Mouse (Mus musculus) hindbrain, embryonic 13.5 days (tissue): Measurements from ENCODE around the gene S1pr4. TPM values are rescaled to one million over a fixed set of nuclear protein-coding genes. Genes with fewer than 3 reads are reported as not detected.

ENCODE experiments used
- ATAC-seq: fragments of 200-750 bp; cut with Nextera tagmentation; 2 replicates; pipeline ENCODE4 v1.8.0; 2017; ENCODE audit warnings: moderate TSS enrichment; ENCODE audit not compliant: low FRiP score
- H3K27ac ChIP-seq: fragments of 300-500 bp; sonication (generic); 2 replicates; pipeline ENCODE4 v1.5.1; 2015; ENCODE audit warnings: inconsistent platforms, mild to moderate bottlenecking, moderate library complexity
- H3K27me3 ChIP-seq: fragments of 300-500 bp; sonication (generic); 2 replicates; pipeline ENCODE4 v1.6.1; 2015; ENCODE audit warnings: mild to moderate bottlenecking, inconsistent platforms
- H3K36me3 ChIP-seq: fragments of 300-500 bp; sonication (generic); 2 replicates; pipeline ENCODE4 v1.6.1; 2015; ENCODE audit warnings: mild to moderate bottlenecking, inconsistent platforms
- H3K4me1 ChIP-seq: fragments of 300-500 bp; sonication (generic); replicated peaks from 2 replicates; pipeline ENCODE4 v1.6.1; 2015; ENCODE audit warnings: inconsistent platforms
- H3K4me2 ChIP-seq: fragments of 300-500 bp; sonication (generic); 2 replicates; pipeline ENCODE4 v1.6.1; 2015; ENCODE audit warnings: inconsistent platforms, mild to moderate bottlenecking, moderate library complexity
- H3K4me3 ChIP-seq: fragments of 300-500 bp; sonication (generic); 2 replicates; pipeline ENCODE4 v1.5.1; 2015; ENCODE audit warnings: mild to moderate bottlenecking, inconsistent platforms
- H3K9ac ChIP-seq: fragments of 300-500 bp; sonication (generic); 2 replicates; pipeline ENCODE4 v1.6.1; 2015; ENCODE audit warnings: mild to moderate bottlenecking, inconsistent platforms
- H3K9me3 ChIP-seq: fragments of 300-500 bp; sonication (generic); 2 replicates; pipeline ENCODE4 v1.6.1; 2016; ENCODE audit warnings: inconsistent platforms
- WGBS: fragments of 180-500 bp; shearing (Covaris S2); methylation state at CpG from one replicate; pipeline ENCODE4 v1.1.7; 2015; 5-methylcytosine and 5-hydroxymethylcytosine counted together
- polyA plus RNA-seq: library from polyadenylated mRNA; unstranded; fragments of >200 nt; fragmentation: Nextera tagmentation; extraction: Ambion mirVana; gene quantifications from 2 replicates; pipeline ENCODE4 v1.2.1, GENCODE M21; 2015

Gene S1pr4
- polyA plus RNA-seq, 1 experiment from 2014 or later, result 0.95 TPM

- ATAC-seq, result no peak
- no peak overlapping the region for H3K4me2 ChIP-seq
- H3K27me3 ChIP-seq, result peaks cover 49% of the 10 kb centered on the region
- H3K36me3 ChIP-seq, result peaks cover 46% of the 10 kb centered on the region
- WGBS, result 77% methylated on average over 5 of the region's 5 CpGs
- no peak overlapping the region for H3K27ac ChIP-seq
- H3K9me3 ChIP-seq, result no peaks in the 10 kb centered on the region
- H3K4me3 ChIP-seq, result no peak overlapping the region
- H3K4me1 ChIP-seq, result peaks cover 46% of the 10 kb centered on the region
- peak overlapping the region; percentile 24; the same call in 1 of the 2 replicates for H3K9ac ChIP-seq
Measured at GRCm38 (mm10) chr10:81469253-81469652, 30.7 kb downstream of the S1pr4 start.

DNA sequence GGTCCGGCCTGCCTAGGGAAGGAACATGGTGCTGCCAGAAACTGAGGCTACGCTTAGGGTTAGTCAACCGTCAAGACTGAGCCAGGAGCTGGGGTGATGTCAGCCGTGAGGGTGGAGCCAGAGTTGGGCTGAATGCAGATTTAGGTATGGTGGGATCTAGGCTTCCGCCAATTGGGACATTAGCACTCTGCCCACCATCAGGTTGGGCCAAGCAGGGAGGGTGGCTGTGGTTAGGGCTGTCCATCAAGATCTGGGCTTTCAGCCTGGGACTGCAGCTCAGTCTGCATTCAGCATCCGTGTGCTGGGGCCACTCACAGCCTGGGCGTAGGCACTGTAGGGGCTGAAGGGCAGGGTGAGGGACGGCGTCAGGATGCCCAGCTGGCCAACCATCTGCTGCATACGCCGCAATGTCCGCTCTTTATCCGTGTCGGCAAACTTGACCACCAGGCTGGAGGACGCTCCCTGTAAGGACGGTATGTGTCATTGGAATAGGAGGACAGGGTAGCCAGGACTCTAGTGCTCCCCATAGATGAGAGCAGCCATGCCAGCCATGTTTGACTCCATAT lies 32.2 kb downstream of the S1pr4 start:
- Histone ChIP-seq H3K4me3 (no peak overlapping the region), H3K36me3 (peaks cover 58% of the 10 kb centered on the region), H3K9ac (no peak overlapping the region), H3K27me3 (peaks cover 61% of the 10 kb centered on the region), H3K4me1 (peaks cover 41% of the 10 kb centered on the region), H3K27ac (no peak overlapping the region), H3K9me3 (no peaks in the 10 kb centered on the region), H3K4me2 (no peak overlapping the region)
- WGBS, result 84% methylated on average over 16 of the region's 16 CpGs
- no peak for ATAC-seq

DNA sequence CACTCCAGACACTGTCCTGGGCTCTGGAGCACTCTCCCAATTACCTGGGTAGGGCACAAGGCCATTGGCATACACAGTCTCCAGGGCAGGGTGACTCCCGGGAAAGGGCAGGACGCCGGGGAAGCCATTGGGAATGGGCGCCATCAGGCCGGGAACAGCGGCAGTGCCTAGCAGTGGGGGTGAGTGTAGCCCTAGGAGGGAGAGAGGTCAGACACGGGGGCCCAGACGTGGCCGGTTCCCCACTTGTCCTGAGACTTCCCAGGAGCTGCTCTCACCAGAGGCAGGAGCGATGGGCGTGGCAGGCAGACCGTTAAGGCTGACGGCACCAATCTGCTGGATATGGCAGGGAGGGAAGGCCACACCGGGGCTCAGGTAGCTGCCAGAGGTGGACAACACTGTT lies 33.1 kb downstream of the S1pr4 start:
- no peak for ATAC-seq
- Histone ChIP-seq H3K4me1 (peaks cover 32% of the 10 kb centered on the region), H3K4me3 (no peak overlapping the region), H3K36me3 (peaks cover 67% of the 10 kb centered on the region), H3K9ac (no peak overlapping the region), H3K4me2 (no peak overlapping the region), H3K9me3 (no peaks in the 10 kb centered on the region), H3K27me3 (peaks cover 70% of the 10 kb centered on the region), H3K27ac (no peak overlapping the region)
- WGBS, result 73% methylated on average over 14 of the region's 14 CpGs

GRCm38 (mm10) chr10:81466066-81466465 lies 33.9 kb downstream of the S1pr4 start:
- peaks cover 26% of the 10 kb centered on the region for H3K4me1 ChIP-seq
- H3K27me3 ChIP-seq, result peaks cover 78% of the 10 kb centered on the region
- no peak overlapping the region for H3K9ac ChIP-seq
- no peaks in the 10 kb centered on the region for H3K9me3 ChIP-seq
- WGBS, result 75% methylated on average over 2 of the region's 2 CpGs
- H3K4me3 ChIP-seq, result no peak overlapping the region
- no peak overlapping the region for H3K4me2 ChIP-seq
- no peak overlapping the region for H3K27ac ChIP-seq
- no peak for ATAC-seq
- H3K36me3 ChIP-seq, result peaks cover 73% of the 10 kb centered on the region

DNA sequence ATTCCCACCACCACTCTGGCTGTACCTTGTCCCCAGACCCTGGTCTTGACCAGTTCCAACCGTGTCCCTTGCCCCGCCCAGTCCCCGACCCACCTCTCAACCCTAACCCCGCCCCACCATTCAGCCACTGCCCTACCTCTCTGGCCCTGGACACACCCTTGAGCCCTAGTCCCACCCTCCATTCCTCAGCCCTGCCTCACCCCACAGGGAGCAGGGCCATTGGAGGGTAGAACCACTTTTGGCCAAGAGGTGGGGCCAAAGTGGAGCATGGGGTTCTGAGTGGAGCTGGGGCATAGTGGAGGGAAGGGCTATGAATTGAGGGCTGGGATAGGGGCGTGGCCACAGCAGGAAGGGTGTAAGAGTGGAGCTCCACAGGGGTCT lies 34.7 kb downstream of the S1pr4 start:
- Histone ChIP-seq H3K27me3 (peaks cover 83% of the 10 kb centered on the region), H3K36me3 (peaks cover 70% of the 10 kb centered on the region), H3K4me1 (peaks cover 18% of the 10 kb centered on the region), H3K27ac (no peak overlapping the region), H3K4me3 (no peak overlapping the region), H3K9me3 (no peaks in the 10 kb centered on the region), H3K9ac (no peak overlapping the region), H3K4me2 (no peak overlapping the region)
- ATAC-seq, result peak; percentile 23
- WGBS, result 0% methylated on average over 5 of the region's 5 CpGs

DNA sequence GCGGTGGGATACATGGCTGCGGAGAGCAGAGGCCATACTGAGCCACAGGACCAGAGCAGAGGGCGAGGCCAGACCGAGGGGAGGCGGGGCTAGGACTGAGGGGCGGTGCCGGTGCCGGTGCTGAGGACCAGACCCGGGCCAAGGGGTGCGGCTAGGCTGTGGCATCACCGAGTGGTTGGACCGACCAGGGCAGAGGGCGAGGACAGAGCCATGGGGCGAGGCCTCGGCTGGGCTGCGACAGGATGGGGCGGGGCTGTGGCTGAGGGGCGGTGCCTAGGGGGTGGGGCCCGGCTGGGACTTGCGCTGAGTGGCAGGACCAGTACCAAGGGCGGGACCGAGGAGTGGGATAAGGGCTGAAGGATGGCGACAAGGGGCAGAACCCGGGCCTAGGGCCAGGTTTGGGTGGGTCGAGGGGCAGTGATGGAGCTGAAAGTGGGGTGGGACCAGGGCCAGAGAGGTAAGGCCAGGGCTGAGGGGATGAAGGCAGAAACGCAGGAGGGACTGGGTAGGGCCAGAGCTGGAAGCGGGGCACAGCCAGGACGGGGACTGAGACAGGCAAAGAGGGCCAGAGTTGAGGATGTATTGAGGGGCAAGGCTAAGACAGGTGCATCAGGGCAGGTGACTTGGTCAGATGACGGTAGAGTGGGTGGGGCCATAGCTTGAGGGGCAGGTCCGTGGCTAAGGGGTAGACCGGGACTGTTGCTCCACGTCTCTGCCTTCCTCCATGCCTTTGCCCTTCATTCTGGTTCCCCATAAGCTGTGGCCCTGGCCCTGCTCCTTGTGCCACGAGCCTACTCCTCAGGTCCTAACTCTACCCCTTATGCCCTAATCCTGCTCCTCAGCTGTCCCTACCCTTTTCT lies 35.3 kb downstream of the S1pr4 start:
- Histone ChIP-seq H3K9ac (peak overlapping the region; percentile 24; the same call in 1 of the 2 replicates), H3K9me3 (no peaks in the 10 kb centered on the region), H3K27ac (no peak overlapping the region), H3K4me2 (peak overlapping the region; percentile 50), H3K27me3 (peaks cover 89% of the 10 kb centered on the region), H3K36me3 (peaks cover 70% of the 10 kb centered on the region), H3K4me1 (peaks cover 18% of the 10 kb centered on the region), H3K4me3 (peak overlapping the region; percentile 31)
- WGBS, result 4% methylated on average over 33 of the region's 33 CpGs
- ATAC-seq, result peak; percentile 60

GRCm38 (mm10) chr10:81463531-81463930 lies 36.4 kb downstream of the S1pr4 start:
- H3K27me3 ChIP-seq, result peaks cover 91% of the 10 kb centered on the region
- ATAC-seq, result no peak

DNA sequence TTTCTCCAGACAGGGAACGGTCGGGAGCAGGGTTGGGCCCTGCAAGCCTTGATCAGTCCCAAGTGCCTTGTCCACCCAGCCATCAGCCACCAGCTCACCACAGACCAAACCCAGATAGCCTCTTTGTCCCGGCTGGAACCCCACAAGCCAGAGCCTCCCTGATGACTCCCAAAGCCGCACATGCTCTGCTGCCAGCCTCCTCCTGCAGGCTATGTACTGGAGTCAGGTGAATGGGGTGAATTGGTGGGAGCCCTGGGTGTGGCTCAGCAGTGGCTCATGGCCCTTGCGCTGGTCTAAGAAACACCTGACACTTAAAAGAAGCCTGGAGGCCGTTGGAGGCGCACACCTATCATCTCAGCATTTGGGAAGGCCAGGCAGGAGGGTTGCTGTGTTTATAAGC lies 37.0 kb downstream of the S1pr4 start:
- no peaks in the 10 kb centered on the region for H3K9me3 ChIP-seq
- H3K4me1 ChIP-seq, result peaks cover 18% of the 10 kb centered on the region
- no peak for ATAC-seq
- no peak overlapping the region for H3K4me2 ChIP-seq
- no peak overlapping the region for H3K27ac ChIP-seq
- peaks cover 95% of the 10 kb centered on the region for H3K27me3 ChIP-seq
- 81% methylated on average over 7 of the region's 7 CpGs for WGBS
- no peak overlapping the region for H3K4me3 ChIP-seq
- no peak overlapping the region for H3K9ac ChIP-seq
- peaks cover 55% of the 10 kb centered on the region for H3K36me3 ChIP-seq

More at GRCm38 (mm10) chr10:81463531-81463930, 36.4 kb downstream of the S1pr4 start:
- Histone ChIP-seq H3K9ac (no peak overlapping the region), H3K9me3 (no peaks in the 10 kb centered on the region), H3K27ac (no peak overlapping the region), H3K36me3 (peaks cover 61% of the 10 kb centered on the region), H3K4me3 (no peak overlapping the region), H3K4me1 (peaks cover 18% of the 10 kb centered on the region), H3K4me2 (no peak overlapping the region)
- 77% methylated on average over 4 of the region's 4 CpGs for WGBS

DNA sequence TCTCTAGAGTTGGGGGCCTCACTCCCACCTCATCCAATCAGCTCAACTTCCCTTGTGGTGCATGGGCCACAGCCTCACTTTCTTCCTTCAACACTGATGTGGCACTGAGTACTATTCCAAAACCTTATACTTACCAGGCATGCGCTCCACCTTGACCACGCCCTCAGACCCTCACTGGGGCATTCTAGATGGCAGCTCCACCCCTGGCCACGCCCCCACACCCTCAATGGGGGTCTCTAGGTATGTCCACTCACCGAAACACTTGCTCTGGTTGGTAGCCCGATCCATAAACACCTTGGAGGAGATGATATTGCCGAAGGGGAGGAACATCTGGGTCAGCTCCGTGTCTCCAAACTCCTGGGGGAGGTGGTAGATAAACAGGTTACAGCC lies 37.5 kb downstream of the S1pr4 start:
- H3K27me3 ChIP-seq, result peaks cover 93% of the 10 kb centered on the region
- no peak for ATAC-seq
- peaks cover 50% of the 10 kb centered on the region for H3K36me3 ChIP-seq
- H3K9me3 ChIP-seq, result no peaks in the 10 kb centered on the region
- no peak overlapping the region for H3K9ac ChIP-seq
- peaks cover 18% of the 10 kb centered on the region for H3K4me1 ChIP-seq
- H3K4me2 ChIP-seq, result no peak overlapping the region
- H3K27ac ChIP-seq, result no peak overlapping the region
- 38% methylated on average over 7 of the region's 7 CpGs for WGBS
- H3K4me3 ChIP-seq, result no peak overlapping the region

DNA sequence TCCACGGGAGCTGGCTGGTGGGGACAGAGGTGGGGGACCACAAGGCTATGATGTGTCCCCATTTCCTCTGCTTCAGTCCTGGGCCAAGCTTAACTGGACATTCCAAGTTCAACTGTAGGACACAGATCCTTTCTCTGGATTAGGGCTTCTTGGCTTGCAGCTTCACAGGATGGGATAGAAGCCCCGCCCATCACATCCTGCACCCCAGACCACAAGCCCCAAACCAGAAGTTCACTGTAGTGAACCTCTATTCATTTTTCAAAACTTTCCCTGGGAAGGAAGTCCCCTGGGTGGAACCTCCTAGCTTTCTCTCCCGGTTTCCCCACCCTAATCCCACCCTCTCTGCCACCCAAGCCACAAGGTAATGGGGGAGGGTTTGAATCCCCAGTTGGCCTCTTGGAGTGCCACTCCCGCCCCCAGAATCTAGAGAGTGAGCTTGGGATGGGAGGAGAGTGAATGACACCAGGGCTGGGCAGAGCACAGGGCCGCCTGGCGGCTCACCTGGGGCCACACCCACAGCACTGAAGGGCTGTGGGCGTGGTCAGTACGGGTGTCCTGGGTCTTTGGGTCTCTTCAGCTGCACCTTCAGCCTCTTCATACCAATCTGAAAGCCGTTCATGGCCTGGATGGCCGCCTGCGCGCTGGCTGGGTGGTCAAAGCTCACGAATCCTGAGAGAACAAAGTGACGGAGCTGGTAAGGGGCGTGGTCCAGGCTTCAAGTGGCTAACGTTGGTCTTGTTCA lies 38.1 kb downstream of the S1pr4 start:
- Histone ChIP-seq H3K27me3 (peaks cover 95% of the 10 kb centered on the region), H3K9me3 (no peaks in the 10 kb centered on the region), H3K9ac (no peak overlapping the region), H3K36me3 (peaks cover 45% of the 10 kb centered on the region), H3K4me3 (no peak overlapping the region), H3K4me2 (no peak overlapping the region), H3K4me1 (peaks cover 18% of the 10 kb centered on the region), H3K27ac (no peak overlapping the region)
- 8% methylated on average over 16 of the region's 16 CpGs for WGBS
- no peak for ATAC-seq

DNA sequence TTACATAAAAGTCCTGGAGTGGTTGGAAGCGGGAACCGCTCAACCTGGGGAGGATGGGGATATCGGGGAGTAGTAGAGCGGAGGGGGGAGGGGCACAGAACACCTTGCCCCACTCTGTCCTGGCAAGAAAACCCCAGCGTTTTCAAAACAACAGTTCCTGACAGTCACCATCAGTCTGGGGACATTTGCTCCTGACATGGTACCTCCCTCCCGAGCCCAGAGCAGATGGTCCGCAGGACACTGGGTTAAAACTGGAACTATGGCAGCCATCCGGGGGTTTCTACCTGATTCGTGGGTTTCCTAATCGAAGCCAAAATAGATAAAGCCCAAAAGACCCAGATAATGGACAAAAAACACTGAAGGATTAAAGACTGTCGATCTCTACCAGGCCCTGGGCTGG lies 39.0 kb downstream of the S1pr4 start:
- Histone ChIP-seq H3K9me3 (no peaks in the 10 kb centered on the region), H3K27ac (no peak overlapping the region), H3K4me3 (no peak overlapping the region), H3K36me3 (peaks cover 36% of the 10 kb centered on the region), H3K9ac (no peak overlapping the region), H3K4me1 (peaks cover 18% of the 10 kb centered on the region), H3K27me3 (peaks cover 95% of the 10 kb centered on the region), H3K4me2 (no peak overlapping the region)
- 38% methylated on average over 11 of the region's 11 CpGs for WGBS
- ATAC-seq, result no peak

DNA sequence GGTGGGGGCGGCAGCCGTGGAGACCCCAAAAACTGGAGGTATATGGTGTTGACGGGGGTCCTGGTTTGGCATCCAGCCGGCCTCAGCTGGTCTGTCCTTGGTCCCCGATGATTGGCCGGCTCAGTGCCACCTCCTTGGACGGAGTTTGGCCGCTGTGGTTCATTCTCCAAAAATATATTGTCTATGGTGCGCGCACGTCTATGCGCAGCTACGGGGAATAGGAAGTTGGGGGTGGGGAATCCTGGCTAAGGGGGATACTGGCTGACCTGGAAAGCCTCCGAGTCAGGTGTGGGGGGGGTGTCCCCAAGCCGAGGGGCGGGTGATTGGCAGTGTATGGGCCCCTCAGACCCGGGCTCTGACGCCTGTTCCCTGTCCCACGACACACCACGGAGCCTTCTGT lies 39.5 kb downstream of the S1pr4 start:
- Histone ChIP-seq H3K4me2 (no peak overlapping the region), H3K27ac (no peak overlapping the region), H3K9ac (no peak overlapping the region), H3K27me3 (peaks cover 95% of the 10 kb centered on the region), H3K4me1 (peaks cover 18% of the 10 kb centered on the region), H3K4me3 (no peak overlapping the region), H3K9me3 (no peaks in the 10 kb centered on the region), H3K36me3 (peaks cover 31% of the 10 kb centered on the region)
- no peak for ATAC-seq
- 34% methylated on average over 20 of the region's 20 CpGs for WGBS
